Mouse (Mus musculus) spleen, adult 10 weeks (tissue): ENCODE measurements around the gene Armc2. TPM values are rescaled to one million over a fixed set of nuclear protein-coding genes. Genes with fewer than 3 reads are reported as not detected.

ENCODE experiments used
- polyA plus RNA-seq: library from polyadenylated mRNA; stranded (reverse); fragments of 350-450 nt; fragmentation: Illumina TruSeq; extraction: RNeasy Lipid Tissue Mini Kit (QIAGEN cat#74804); gene quantifications from one replicate; pipeline ENCODE4 v1.2.3, GENCODE M21; 2015; ENCODE audit warnings: low replicate concordance; ENCODE audit not compliant: insufficient read depth

The Armc2 gene
- polyA plus RNA-seq, result 0.69 TPM

GRCm38 (mm10) chr10:42018016-42018949 is at the start of gene Armc2:
TSS of gene Armc2 (minus strand) at chr10:42018442.

Other genes with a start within 250 kb of the Armc2 start
- 18.8 TPM for gene Cep57l1, start 208.6 kb downstream of the Armc2 start, polyA plus RNA-seq
- gene Sesn1, start 208.5 kb downstream of the Armc2 start, polyA plus RNA-seq, result 165 TPM